Mouse (Mus musculus) heart, embryonic 15.5 days (tissue): ENCODE measurements around the gene Kcnc3. TPM values are rescaled to one million over a fixed set of nuclear protein-coding genes. Genes with fewer than 3 reads are reported as not detected.

Experiments used
- ATAC-seq: fragments of 200-750 bp; cut with Nextera tagmentation; replicated peaks from 2 replicates; pipeline ENCODE4 v1.8.0; 2017; ENCODE audit warnings: low read depth, moderate TSS enrichment; ENCODE audit not compliant: insufficient number of reproducible peaks, insufficient read depth, low FRiP score
- H3K27ac ChIP-seq: fragments of 300-500 bp; sonication (generic); 2 replicates; pipeline ENCODE4 v1.5.1; 2015; ENCODE audit warnings: mild to moderate bottlenecking, inconsistent platforms
- H3K27me3 ChIP-seq: fragments of 300-500 bp; sonication (generic); 2 replicates; pipeline ENCODE4 v1.6.1; 2015; ENCODE audit warnings: inconsistent platforms
- H3K36me3 ChIP-seq: fragments of 300-500 bp; sonication (generic); 2 replicates; pipeline ENCODE4 v1.6.1; 2015; ENCODE audit warnings: mild to moderate bottlenecking, inconsistent platforms
- H3K4me1 ChIP-seq: fragments of 300-500 bp; sonication (generic); replicated peaks from 2 replicates; pipeline ENCODE4 v1.6.1; 2015; ENCODE audit warnings: inconsistent platforms
- H3K4me2 ChIP-seq: fragments of 300-500 bp; sonication (generic); 2 replicates; pipeline ENCODE4 v1.6.1; 2015; ENCODE audit warnings: inconsistent platforms, mild to moderate bottlenecking, moderate library complexity
- H3K4me3 ChIP-seq: fragments of 300-500 bp; sonication (generic); 2 replicates; pipeline ENCODE4 v1.5.1; 2015; ENCODE audit warnings: mild to moderate bottlenecking, inconsistent platforms
- H3K9ac ChIP-seq: fragments of 300-500 bp; sonication (generic); 2 replicates; pipeline ENCODE4 v1.6.1; 2015; ENCODE audit warnings: mild to moderate bottlenecking, inconsistent platforms
- H3K9me3 ChIP-seq: fragments of 300-500 bp; sonication (generic); replicated peaks from 2 replicates; pipeline ENCODE4 v1.6.1; 2016; ENCODE audit warnings: inconsistent platforms
- WGBS: fragments of 180-500 bp; shearing (Covaris S2); methylation state at CpG from one replicate; pipeline ENCODE4 v1.1.7; 2015; ENCODE audit warnings: mixed read lengths; 5-methylcytosine and 5-hydroxymethylcytosine counted together
- polyA plus RNA-seq: library from polyadenylated mRNA; unstranded; fragments of >200 nt; fragmentation: Nextera tagmentation; extraction: Ambion mirVana; gene quantifications from 2 replicates; pipeline ENCODE4 v1.2.1, GENCODE M21; 2015

Gene Kcnc3
- polyA plus RNA-seq, 1 experiment from 2014 or later, result 0.11 TPM

GRCm38 (mm10) chr7:44572213-44572701, 18.2 kb upstream of the Kcnc3 start, which contains the start of gene Napsa:
Gene Napsa (plus strand): TSS chr7:44572380.
- peaks cover 16% of the 10 kb centered on the region for H3K27me3 ChIP-seq
- no peaks in the 10 kb centered on the region for H3K4me1 ChIP-seq
- no peak within 1 kb of the TSS for H3K4me3 ChIP-seq
- no peak within 1 kb of the TSS for H3K27ac ChIP-seq
- no peaks in the 10 kb centered on the region for H3K36me3 ChIP-seq
- no peak within 1 kb of the TSS for H3K4me2 ChIP-seq
- H3K9ac ChIP-seq, result no peak within 1 kb of the TSS
- no peaks in the 10 kb centered on the region for H3K9me3 ChIP-seq
- no peak for ATAC-seq
- WGBS, result 39% methylated on average over 7 of the region's 7 CpGs

DNA sequence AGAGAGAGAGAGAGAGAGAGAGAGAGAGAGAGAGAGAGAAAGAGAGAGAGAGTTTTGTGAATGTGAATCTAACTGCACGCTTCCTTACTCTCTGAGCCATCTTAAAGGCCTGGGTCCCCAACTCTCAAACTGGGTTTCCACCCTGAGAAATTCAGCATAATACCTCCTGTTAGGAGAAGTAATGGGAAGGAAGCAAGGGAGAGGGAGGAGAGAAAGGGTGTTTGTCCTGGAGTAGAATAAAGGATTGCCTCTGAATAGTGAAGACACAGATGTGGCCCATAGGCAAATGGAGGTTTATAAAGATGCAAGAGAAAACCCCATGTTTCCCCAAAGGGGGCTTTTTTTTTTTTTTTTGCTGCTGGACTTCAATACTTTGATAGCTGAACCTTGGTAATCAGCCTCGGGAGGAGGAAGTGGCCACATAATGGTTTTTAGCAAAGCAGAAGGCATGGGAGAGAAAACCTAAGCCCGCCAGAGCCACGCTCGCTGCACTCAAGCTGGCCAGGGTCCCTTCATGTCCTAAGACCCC, 17.4 kb upstream of the Kcnc3 start:
- Histone ChIP-seq H3K4me2 (no peak overlapping the region), H3K27me3 (peaks cover 12% of the 10 kb centered on the region), H3K9me3 (no peaks in the 10 kb centered on the region), H3K4me3 (no peak overlapping the region), H3K27ac (no peak overlapping the region), H3K4me1 (no peaks in the 10 kb centered on the region), H3K36me3 (no peaks in the 10 kb centered on the region), H3K9ac (no peak overlapping the region)
- ATAC-seq, result no peak
- WGBS, result 70% methylated on average over 5 of the region's 5 CpGs

DNA sequence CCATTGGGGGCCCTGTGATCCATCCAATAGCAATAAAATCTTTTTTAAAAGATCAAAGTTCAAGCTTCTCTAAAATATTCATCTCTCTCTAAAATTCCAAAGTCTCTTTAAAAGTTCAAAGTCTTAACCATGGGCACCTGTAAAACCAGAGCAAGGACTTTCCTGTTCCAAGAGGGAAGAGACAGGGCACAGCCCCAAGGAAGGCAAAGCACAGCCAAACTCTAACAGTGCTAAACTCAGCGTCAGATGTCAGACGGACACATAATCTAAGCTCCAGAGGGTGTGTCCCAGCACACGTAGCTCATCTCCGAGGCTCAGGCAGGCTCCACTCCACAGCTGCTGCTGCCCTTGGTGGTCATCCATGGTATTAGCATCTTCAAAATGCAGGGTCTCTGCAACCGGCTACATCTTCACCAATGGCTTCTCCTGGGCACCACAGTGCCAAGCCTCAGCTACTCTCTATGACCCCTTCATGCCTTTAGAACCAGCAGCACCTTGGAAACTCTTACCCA, 14.1 kb upstream of the Kcnc3 start:
- Histone ChIP-seq H3K27ac (no peak overlapping the region), H3K36me3 (no peaks in the 10 kb centered on the region)

GRCm38 (mm10) chr7:44581637-44582036, 8.8 kb upstream of the Kcnc3 start:
- no peak overlapping the region for H3K27ac ChIP-seq
- 66% methylated on average over 6 of the region's 6 CpGs for WGBS
- peaks cover 3% of the 10 kb centered on the region; the same call in 1 of the 2 replicates for H3K4me1 ChIP-seq
- no peaks in the 10 kb centered on the region for H3K9me3 ChIP-seq
- no peak overlapping the region for H3K4me3 ChIP-seq
- H3K4me2 ChIP-seq, result no peak overlapping the region
- no peaks in the 10 kb centered on the region for H3K36me3 ChIP-seq
- peaks cover 36% of the 10 kb centered on the region for H3K27me3 ChIP-seq
- no peak overlapping the region for H3K9ac ChIP-seq
- ATAC-seq, result no peak

More for the DNA sequence above, 14.1 kb upstream of the Kcnc3 start:
- no peak overlapping the region for H3K9ac ChIP-seq
- ATAC-seq, result no peak
- WGBS, result 34% methylated on average over 5 of the region's 5 CpGs
- no peak overlapping the region for H3K4me2 ChIP-seq
- no peak overlapping the region for H3K4me3 ChIP-seq
- H3K4me1 ChIP-seq, result no peaks in the 10 kb centered on the region
- H3K9me3 ChIP-seq, result no peaks in the 10 kb centered on the region
- peaks cover 11% of the 10 kb centered on the region for H3K27me3 ChIP-seq

- Histone ChIP-seq H3K27me3 (peaks cover 45% of the 10 kb centered on the region), H3K4me1 (peaks cover 7% of the 10 kb centered on the region; the same call in 1 of the 2 replicates), H3K27ac (no peak overlapping the region), H3K9me3 (no peaks in the 10 kb centered on the region), H3K9ac (no peak overlapping the region), H3K4me2 (no peak overlapping the region), H3K4me3 (no peak overlapping the region), H3K36me3 (no peaks in the 10 kb centered on the region)
- ATAC-seq, result no peak
- 56% methylated on average over 5 of the region's 5 CpGs for WGBS
These were observed 7.8 kb upstream of the Kcnc3 start for GRCm38 (mm10) chr7:44582709-44583108.

- 88% methylated on average over 1 of the region's 1 CpGs for WGBS
- peaks cover 50% of the 10 kb centered on the region for H3K27me3 ChIP-seq
- H3K27ac ChIP-seq, result no peak overlapping the region
- H3K36me3 ChIP-seq, result no peaks in the 10 kb centered on the region
- H3K4me2 ChIP-seq, result no peak overlapping the region
- no peak overlapping the region for H3K4me3 ChIP-seq
- peaks cover 7% of the 10 kb centered on the region; the same call in 1 of the 2 replicates for H3K4me1 ChIP-seq
- no peak for ATAC-seq
- H3K9me3 ChIP-seq, result no peaks in the 10 kb centered on the region
- H3K9ac ChIP-seq, result no peak overlapping the region
These were observed 7.3 kb upstream of the Kcnc3 start for GRCm38 (mm10) chr7:44583146-44583545.

GRCm38 (mm10) chr7:44584265-44584804, 6.1 kb upstream of the Kcnc3 start:
- Histone ChIP-seq H3K9me3 (no peaks in the 10 kb centered on the region), H3K27me3 (peaks cover 62% of the 10 kb centered on the region), H3K36me3 (no peaks in the 10 kb centered on the region), H3K4me3 (no peak overlapping the region), H3K4me2 (no peak overlapping the region), H3K4me1 (peaks cover 16% of the 10 kb centered on the region; the same call in 1 of the 2 replicates), H3K27ac (no peak overlapping the region), H3K9ac (no peak overlapping the region)
- 65% methylated on average over 4 of the region's 4 CpGs for WGBS
- no peak for ATAC-seq

DNA sequence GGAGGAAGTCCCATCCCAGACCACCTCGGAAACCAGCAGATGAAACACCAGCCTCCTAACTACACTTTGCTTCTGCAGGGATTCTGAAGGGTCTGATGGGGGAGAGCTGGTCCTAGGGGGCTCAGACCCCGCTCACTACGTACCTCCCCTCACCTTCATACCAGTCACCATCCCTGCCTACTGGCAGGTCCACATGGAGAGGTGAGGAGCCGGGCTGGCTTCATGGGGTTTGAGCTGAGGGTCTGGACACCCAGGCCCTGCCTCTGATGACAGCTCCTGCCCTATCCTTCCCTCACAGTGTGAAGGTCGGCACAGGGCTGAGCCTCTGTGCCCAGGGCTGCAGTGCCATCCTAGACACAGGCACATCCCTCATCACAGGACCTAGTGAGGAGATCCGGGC, 5.5 kb upstream of the Kcnc3 start:
- no peak overlapping the region for H3K4me3 ChIP-seq
- no peak overlapping the region for H3K9ac ChIP-seq
- H3K27ac ChIP-seq, result no peak overlapping the region
- peaks cover 16% of the 10 kb centered on the region; the same call in 1 of the 2 replicates for H3K4me1 ChIP-seq
- H3K9me3 ChIP-seq, result no peaks in the 10 kb centered on the region
- no peak overlapping the region for H3K4me2 ChIP-seq
- H3K27me3 ChIP-seq, result peaks cover 67% of the 10 kb centered on the region
- no peaks in the 10 kb centered on the region for H3K36me3 ChIP-seq
- no peak for ATAC-seq
- 79% methylated on average over 6 of the region's 6 CpGs for WGBS

DNA sequence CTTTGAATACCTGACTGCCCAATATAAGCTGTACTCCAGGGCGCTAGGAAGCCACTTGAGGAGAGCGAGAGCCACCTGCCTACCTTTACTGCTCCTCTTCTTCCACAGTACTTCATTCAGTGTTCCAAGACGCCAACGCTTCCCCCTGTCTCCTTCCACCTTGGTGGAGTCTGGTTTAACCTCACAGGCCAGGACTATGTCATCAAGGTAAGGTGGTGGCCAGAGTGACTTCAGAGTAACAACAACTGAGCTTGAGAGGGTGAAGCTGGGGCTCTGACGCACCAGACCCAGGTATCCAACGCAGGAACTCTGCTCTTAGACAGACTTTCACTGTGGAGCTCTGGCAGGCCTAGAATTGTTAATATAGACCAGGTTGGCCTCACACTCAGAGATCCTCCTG, 4.9 kb upstream of the Kcnc3 start:
- H3K9me3 ChIP-seq, result no peaks in the 10 kb centered on the region
- H3K9ac ChIP-seq, result no peak overlapping the region
- H3K27ac ChIP-seq, result no peak overlapping the region
- H3K36me3 ChIP-seq, result no peaks in the 10 kb centered on the region
- 87% methylated on average over 6 of the region's 6 CpGs for WGBS
- no peak overlapping the region for H3K4me3 ChIP-seq
- H3K4me2 ChIP-seq, result no peak overlapping the region
- no peak for ATAC-seq
- peaks cover 74% of the 10 kb centered on the region for H3K27me3 ChIP-seq
- H3K4me1 ChIP-seq, result peaks cover 19% of the 10 kb centered on the region

- peak overlapping the region; percentile 31 for H3K4me3 ChIP-seq
- peaks cover 28% of the 10 kb centered on the region for H3K4me1 ChIP-seq
- H3K27ac ChIP-seq, result no peak overlapping the region
- peak overlapping the region; percentile 38 for H3K4me2 ChIP-seq
- WGBS, result 10% methylated on average over 19 of the region's 19 CpGs
- no peaks in the 10 kb centered on the region for H3K36me3 ChIP-seq
- no peaks in the 10 kb centered on the region for H3K9me3 ChIP-seq
- H3K27me3 ChIP-seq, result peaks cover 77% of the 10 kb centered on the region
- no peak overlapping the region for H3K9ac ChIP-seq
- no peak for ATAC-seq
These were observed 3.9 kb upstream of the Kcnc3 start for GRCm38 (mm10) chr7:44586518-44586917.

DNA sequence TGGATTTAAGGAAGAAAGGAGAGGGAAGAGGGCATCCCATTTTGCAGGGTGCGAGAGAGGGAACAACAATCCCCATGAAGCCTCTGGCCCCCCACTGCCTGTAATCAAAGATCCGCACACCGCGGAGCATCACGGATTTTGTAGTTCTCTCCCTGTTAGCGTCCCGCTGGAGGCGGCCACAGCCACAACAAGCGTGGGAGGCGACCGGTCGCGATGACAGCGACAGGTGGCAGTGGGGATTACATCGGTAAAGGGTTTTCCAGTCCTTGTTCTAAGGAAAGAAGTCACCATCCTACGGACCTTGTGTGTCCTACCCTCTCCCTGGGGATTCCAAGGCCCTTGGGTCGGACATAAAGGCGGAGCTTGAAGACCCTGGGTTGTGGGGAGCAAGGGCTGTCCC, 3.5 kb upstream of the Kcnc3 start:
- no peak for ATAC-seq
- WGBS, result under 1% methylated on average over 18 of the region's 18 CpGs
- H3K27me3 ChIP-seq, result peaks cover 81% of the 10 kb centered on the region
- peak overlapping the region; percentile 38 for H3K4me2 ChIP-seq
- peaks cover 30% of the 10 kb centered on the region for H3K4me1 ChIP-seq
- H3K9me3 ChIP-seq, result no peaks in the 10 kb centered on the region
- no peak overlapping the region for H3K9ac ChIP-seq
- no peaks in the 10 kb centered on the region for H3K36me3 ChIP-seq
- H3K4me3 ChIP-seq, result peak overlapping the region; percentile 31
- H3K27ac ChIP-seq, result no peak overlapping the region

DNA sequence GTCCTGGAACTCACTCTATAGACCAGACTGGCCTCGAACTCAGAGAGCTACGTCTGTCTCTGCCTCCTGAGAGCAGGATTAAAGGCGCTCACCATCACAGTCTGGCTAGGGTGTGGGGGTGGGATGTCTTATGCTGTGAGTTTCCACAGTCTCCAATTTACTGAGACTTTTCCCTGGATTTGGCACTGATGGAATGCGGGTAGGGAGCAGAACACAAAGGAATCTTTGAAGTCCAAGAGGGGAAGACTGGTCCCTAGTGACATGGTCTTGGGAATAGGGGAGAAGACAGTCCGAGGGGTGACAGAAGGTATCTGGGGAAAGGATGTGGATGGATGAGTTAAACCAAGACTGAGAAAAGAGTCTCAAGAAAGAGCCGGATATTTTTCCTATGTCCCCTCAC, 2.8 kb upstream of the Kcnc3 start:
- Histone ChIP-seq H3K4me2 (no peak overlapping the region), H3K9ac (no peak overlapping the region), H3K4me1 (peaks cover 30% of the 10 kb centered on the region), H3K9me3 (no peaks in the 10 kb centered on the region), H3K36me3 (no peaks in the 10 kb centered on the region), H3K4me3 (no peak overlapping the region), H3K27ac (no peak overlapping the region), H3K27me3 (peaks cover 88% of the 10 kb centered on the region)
- ATAC-seq, result no peak
- WGBS, result 39% methylated on average over 6 of the region's 6 CpGs
